Mouse (Mus musculus): ENCODE results near the gene Agap1. TPM values are rescaled to one million over a fixed set of nuclear protein-coding genes. Genes with fewer than 3 reads are reported as not detected.
A peak's percentile ranks its signal among the peaks of the same experiment; 100 is the strongest.

The Agap1 gene
- polyA plus RNA-seq, 1 experiment from 2014 or later: 72.2 TPM

- WGBS: 68% methylated on average over 11 of the region's 11 CpGs
- DNase-seq (ENCODE audit: low spot score) (no peak), ATAC-seq (ENCODE audit: low FRiP score) (no peak)
- no peak overlapping the region for H3K9ac ChIP-seq
- H3K9me3 ChIP-seq (ENCODE audit: control insufficient read depth, low read length): no peaks in the 10 kb centered on the region
- peaks cover 38% of the 10 kb centered on the region for H3K4me1 ChIP-seq (replicated peaks; ENCODE audit: control insufficient read depth, insufficient read depth, low read length)
- H3K36me3 ChIP-seq (replicated peaks; ENCODE audit: control insufficient read depth, insufficient read depth): no peaks in the 10 kb centered on the region
- H3K27me3 ChIP-seq (ENCODE audit: control insufficient read depth, insufficient read depth, low read length): no peaks in the 10 kb centered on the region
- H3K27ac ChIP-seq: no peak overlapping the region
- no peak overlapping the region for H3K4me3 ChIP-seq (replicated peaks; ENCODE audit: low read length)
- no peak overlapping the region for H3K4me2 ChIP-seq (replicated peaks)
Measured at GRCm38 (mm10) chr1:89850681-89851414, 396.2 kb downstream of the Agap1 start.

- WGBS: 19% methylated on average over 3 of the region's 3 CpGs
- no peak overlapping the region for H3K27ac ChIP-seq
- no peak overlapping the region for H3K4me3 ChIP-seq (replicated peaks; ENCODE audit: low read length)
- no peak for DNase-seq (ENCODE audit: low spot score)
- no peak overlapping the region for H3K4me2 ChIP-seq (replicated peaks)
- 0 out of 2 replicates have a peak, but pooled peaks cover 8% of the 10 kb centered on the region for H3K36me3 ChIP-seq (replicated peaks; ENCODE audit: control insufficient read depth, insufficient read depth)
- no peaks in the 10 kb centered on the region for H3K9me3 ChIP-seq (ENCODE audit: control insufficient read depth, low read length)
- ATAC-seq (ENCODE audit: low FRiP score): no peak
- peaks cover 11% of the 10 kb centered on the region; the same call in 1 of the 2 replicates for H3K4me1 ChIP-seq (replicated peaks; ENCODE audit: control insufficient read depth, insufficient read depth, low read length)
- H3K9ac ChIP-seq: no peak overlapping the region
- no peaks in the 10 kb centered on the region for H3K27me3 ChIP-seq (ENCODE audit: control insufficient read depth, insufficient read depth, low read length)
Measured at GRCm38 (mm10) chr1:89859182-89859581, 404.6 kb downstream of the Agap1 start.

- Histone ChIP-seq H3K27ac (no peak overlapping the region), H3K4me2 (replicated peaks) (no peak overlapping the region), H3K9me3 (ENCODE audit: control insufficient read depth, low read length) (no peaks in the 10 kb centered on the region), H3K27me3 (ENCODE audit: control insufficient read depth, insufficient read depth, low read length) (no peaks in the 10 kb centered on the region), H3K4me1 (replicated peaks; ENCODE audit: control insufficient read depth, insufficient read depth, low read length) (peaks cover 16% of the 10 kb centered on the region; the same call in 1 of the 2 replicates), H3K4me3 (replicated peaks; ENCODE audit: low read length) (no peak overlapping the region), H3K9ac (no peak overlapping the region), H3K36me3 (replicated peaks; ENCODE audit: control insufficient read depth, insufficient read depth) (0 out of 2 replicates have a peak, but pooled peaks cover 8% of the 10 kb centered on the region)
- ATAC-seq (ENCODE audit: low FRiP score): peak; percentile 59; the same call in 1 of the 2 replicates
- WGBS: 21% methylated on average over 2 of the region's 2 CpGs
- no peak for DNase-seq (ENCODE audit: low spot score)
Measured at GRCm38 (mm10) chr1:89860017-89860730, 405.6 kb downstream of the Agap1 start.

- no peak for DNase-seq (ENCODE audit: low spot score)
- H3K27ac ChIP-seq: no peak overlapping the region
- H3K9me3 ChIP-seq (ENCODE audit: control insufficient read depth, low read length): no peaks in the 10 kb centered on the region
- H3K4me1 ChIP-seq (replicated peaks; ENCODE audit: control insufficient read depth, insufficient read depth, low read length): peaks cover 37% of the 10 kb centered on the region
- no peak overlapping the region for H3K4me2 ChIP-seq (replicated peaks)
- H3K36me3 ChIP-seq (replicated peaks; ENCODE audit: control insufficient read depth, insufficient read depth): no peaks in the 10 kb centered on the region
- WGBS: 26% methylated on average over 6 of the region's 6 CpGs
- H3K27me3 ChIP-seq (ENCODE audit: control insufficient read depth, insufficient read depth, low read length): no peaks in the 10 kb centered on the region
- no peak overlapping the region for H3K4me3 ChIP-seq (replicated peaks; ENCODE audit: low read length)
- H3K9ac ChIP-seq: no peak overlapping the region
- ATAC-seq (ENCODE audit: low FRiP score): no peak; the same call in 1 of the 2 replicates
Measured at GRCm38 (mm10) chr1:89865787-89866186, 411.2 kb downstream of the Agap1 start.

- H3K27ac ChIP-seq: no peak overlapping the region
- DNase-seq (ENCODE audit: low spot score) (no peak), ATAC-seq (ENCODE audit: low FRiP score) (no peak)
- no peaks in the 10 kb centered on the region for H3K36me3 ChIP-seq (replicated peaks; ENCODE audit: control insufficient read depth, insufficient read depth)
- no peaks in the 10 kb centered on the region for H3K9me3 ChIP-seq (ENCODE audit: control insufficient read depth, low read length)
- H3K9ac ChIP-seq: no peak overlapping the region
- WGBS: 37% methylated on average over 4 of the region's 4 CpGs
- no peak overlapping the region for H3K4me2 ChIP-seq (replicated peaks)
- no peak overlapping the region for H3K4me3 ChIP-seq (replicated peaks; ENCODE audit: low read length)
- H3K27me3 ChIP-seq (ENCODE audit: control insufficient read depth, insufficient read depth, low read length): no peaks in the 10 kb centered on the region
- peaks cover 38% of the 10 kb centered on the region for H3K4me1 ChIP-seq (replicated peaks; ENCODE audit: control insufficient read depth, insufficient read depth, low read length)
Measured at GRCm38 (mm10) chr1:89867847-89868246, 413.2 kb downstream of the Agap1 start.

GRCm38 (mm10) chr1:89870134-89870905 is 415.7 kb downstream of the Agap1 start:
- no peak overlapping the region for H3K4me3 ChIP-seq (replicated peaks; ENCODE audit: low read length)
- H3K9me3 ChIP-seq (ENCODE audit: control insufficient read depth, low read length): no peaks in the 10 kb centered on the region
- ATAC-seq (ENCODE audit: low FRiP score) (no peak), DNase-seq (ENCODE audit: low spot score) (no peak)
- no peaks in the 10 kb centered on the region for H3K27me3 ChIP-seq (ENCODE audit: control insufficient read depth, insufficient read depth, low read length)
- H3K36me3 ChIP-seq (replicated peaks; ENCODE audit: control insufficient read depth, insufficient read depth): no peaks in the 10 kb centered on the region
- H3K9ac ChIP-seq: no peak overlapping the region
- H3K4me2 ChIP-seq (replicated peaks): no peak overlapping the region
- H3K27ac ChIP-seq: no peak overlapping the region
- 34% methylated on average over 12 of the region's 12 CpGs for WGBS
- H3K4me1 ChIP-seq (replicated peaks; ENCODE audit: control insufficient read depth, insufficient read depth, low read length): peaks cover 31% of the 10 kb centered on the region

- H3K4me1 ChIP-seq (replicated peaks; ENCODE audit: control insufficient read depth, insufficient read depth, low read length): peaks cover 26% of the 10 kb centered on the region
- H3K9ac ChIP-seq: no peak overlapping the region
- no peak for ATAC-seq (ENCODE audit: low FRiP score)
- no peak overlapping the region for H3K4me3 ChIP-seq (replicated peaks; ENCODE audit: low read length)
- H3K4me2 ChIP-seq (replicated peaks): no peak overlapping the region
- H3K27ac ChIP-seq: no peak overlapping the region
- no peaks in the 10 kb centered on the region for H3K27me3 ChIP-seq (ENCODE audit: control insufficient read depth, insufficient read depth, low read length)
- no peak for DNase-seq (ENCODE audit: low spot score)
- H3K9me3 ChIP-seq (ENCODE audit: control insufficient read depth, low read length): no peaks in the 10 kb centered on the region
- 17% methylated on average over 6 of the region's 6 CpGs for WGBS
- H3K36me3 ChIP-seq (replicated peaks; ENCODE audit: control insufficient read depth, insufficient read depth): no peaks in the 10 kb centered on the region
Measured at GRCm38 (mm10) chr1:89870906-89871211, 416.3 kb downstream of the Agap1 start.

- Histone ChIP-seq H3K27ac (peak overlapping the region; percentile 28; the same call in 1 of the 2 replicates), H3K9ac (0 out of 2 replicates have a peak overlapping the region, but pooled peaks have one; percentile 29), H3K4me3 (replicated peaks; ENCODE audit: low read length) (no peak overlapping the region), H3K4me1 (replicated peaks; ENCODE audit: control insufficient read depth, insufficient read depth, low read length) (peaks cover 27% of the 10 kb centered on the region), H3K27me3 (ENCODE audit: control insufficient read depth, insufficient read depth, low read length) (no peaks in the 10 kb centered on the region), H3K9me3 (ENCODE audit: control insufficient read depth, low read length) (no peaks in the 10 kb centered on the region), H3K36me3 (replicated peaks; ENCODE audit: control insufficient read depth, insufficient read depth) (no peaks in the 10 kb centered on the region), H3K4me2 (replicated peaks) (no peak overlapping the region)
- WGBS: 5% methylated on average over 5 of the region's 5 CpGs
- DNase-seq (ENCODE audit: low spot score) (no peak), ATAC-seq (ENCODE audit: low FRiP score) (peak; percentile 58; the same call in 1 of the 2 replicates)
Measured at GRCm38 (mm10) chr1:89876346-89877072, 421.9 kb downstream of the Agap1 start.

All from hindbrain, embryonic 14.5 days (tissue).